Mouse (Mus musculus): ENCODE results near the gene Rrbp1.

The Rrbp1 gene

GRCm38 (mm10) chr2:144011080-144011551 lies at the start of gene Rrbp1:
Gene Rrbp1 (minus strand): TSS chr2:144011263.
- peak; percentile 99 for DNase-seq (ENCODE audit: low read depth, low spot score)

- DNase-seq (ENCODE audit: low read depth, low spot score), result no peak
Observed at GRCm38 (mm10) chr2:144057735-144058134, 46.7 kb upstream of the Rrbp1 start.

- DNase-seq (ENCODE audit: low read depth, low spot score), result no peak
Observed at GRCm38 (mm10) chr2:144052410-144053065, 41.5 kb upstream of the Rrbp1 start.

- no peak for DNase-seq (ENCODE audit: low read depth, low spot score)
Observed at GRCm38 (mm10) chr2:144050861-144051260, 39.8 kb upstream of the Rrbp1 start.

GRCm38 (mm10) chr2:144050146-144050680 lies 39.1 kb upstream of the Rrbp1 start:
- no peak for DNase-seq (ENCODE audit: low read depth, low spot score)

- no peak for DNase-seq (ENCODE audit: low read depth, low spot score)
Observed at GRCm38 (mm10) chr2:144046916-144047315, 35.9 kb upstream of the Rrbp1 start.

- no peak for DNase-seq (ENCODE audit: low read depth, low spot score)
Observed at GRCm38 (mm10) chr2:144045756-144046560, 34.9 kb upstream of the Rrbp1 start.

- DNase-seq (ENCODE audit: low read depth, low spot score), result no peak
Observed at GRCm38 (mm10) chr2:144044726-144045125, 33.7 kb upstream of the Rrbp1 start.

GRCm38 (mm10) chr2:144032664-144033063 lies 21.6 kb upstream of the Rrbp1 start, which contains the start of gene Banf2:
Gene Banf2 (plus strand): TSS chr2:144033059.
- DNase-seq (ENCODE audit: low read depth, low spot score), result no peak

GRCm38 (mm10) chr2:144030791-144031190 lies 19.7 kb upstream of the Rrbp1 start:
- DNase-seq (ENCODE audit: low read depth, low spot score), result no peak

GRCm38 (mm10) chr2:144026456-144026855 lies 15.4 kb upstream of the Rrbp1 start:
- no peak for DNase-seq (ENCODE audit: low read depth, low spot score)

GRCm38 (mm10) chr2:144025361-144025760 lies 14.3 kb upstream of the Rrbp1 start:
- no peak for DNase-seq (ENCODE audit: low read depth, low spot score)

- no peak for DNase-seq (ENCODE audit: low read depth, low spot score)
Observed at GRCm38 (mm10) chr2:144022441-144022840, 11.4 kb upstream of the Rrbp1 start.

- DNase-seq (ENCODE audit: low read depth, low spot score), result no peak
Observed at GRCm38 (mm10) chr2:144019971-144020370, 8.9 kb upstream of the Rrbp1 start.

- DNase-seq (ENCODE audit: low read depth, low spot score), result no peak
Observed at GRCm38 (mm10) chr2:144015861-144016260, 4.8 kb upstream of the Rrbp1 start.

- no peak for DNase-seq (ENCODE audit: low read depth, low spot score)
Observed at GRCm38 (mm10) chr2:144014481-144014880, 3.4 kb upstream of the Rrbp1 start.

GRCm38 (mm10) chr2:144014051-144014450 lies 3.0 kb upstream of the Rrbp1 start:
- DNase-seq (ENCODE audit: low read depth, low spot score), result no peak

- peak; percentile 84 for DNase-seq (ENCODE audit: low read depth, low spot score)
Observed at GRCm38 (mm10) chr2:144010282-144011044, 600 bp downstream of the Rrbp1 start.

- DNase-seq (ENCODE audit: low read depth, low spot score), result peak; percentile 64
Observed at GRCm38 (mm10) chr2:144009551-144010281, 1.3 kb downstream of the Rrbp1 start.

GRCm38 (mm10) chr2:144009081-144009480 lies 2.0 kb downstream of the Rrbp1 start:
- no peak for DNase-seq (ENCODE audit: low read depth, low spot score)

- DNase-seq (ENCODE audit: low read depth, low spot score), result no peak
Observed at GRCm38 (mm10) chr2:144007211-144007610, 3.9 kb downstream of the Rrbp1 start.
